Mouse (Mus musculus) megakaryocyte, embryonic 14.5 days (primary cell): ENCODE measurements around the gene Arhgef16. TPM values are rescaled to one million over a fixed set of nuclear protein-coding genes. Genes with fewer than 3 reads are reported as not detected.

Experiments used
- H3K27me3 ChIP-seq: replicated peaks from 2 replicates; pipeline ENCODE3; 2012; ENCODE audit warnings: inconsistent platforms
- H3K36me3 ChIP-seq: replicated peaks from 2 replicates; pipeline ENCODE3; 2012; ENCODE audit warnings: low read length, inconsistent platforms, mixed read lengths
- H3K4me1 ChIP-seq: 2 replicates; pipeline ENCODE4 v1.6.1; 2012; ENCODE audit warnings: inconsistent platforms
- H3K4me3 ChIP-seq: replicated peaks from 2 replicates; pipeline ENCODE3; 2012; ENCODE audit warnings: moderate library complexity, mild to moderate bottlenecking, inconsistent platforms
- H3K9me3 ChIP-seq: 2 replicates; pipeline ENCODE4 v1.6.1; 2012; ENCODE audit warnings: inconsistent platforms
- FLI1 ChIP-seq: IDR thresholded peaks from 2 replicates; pipeline ENCODE4 v1.6.1; 2012; ENCODE audit warnings: low read length, inconsistent platforms, mixed read lengths
- GATA1 ChIP-seq: IDR thresholded peaks from 3 replicates; pipeline ENCODE4 v1.6.1; 2012; ENCODE audit warnings: mixed read lengths, low read length, inconsistent platforms, borderline replicate concordance
- polyA plus RNA-seq: library from polyadenylated mRNA; stranded (reverse); fragments of >175 nt; gene quantifications from 2 replicates; pipeline ENCODE4 v1.2.3, GENCODE M21; 2012; ENCODE audit warnings: low replicate concordance; ENCODE audit not compliant: insufficient read depth

The Arhgef16 gene
- polyA plus RNA-seq, 1 experiment = not detected

GRCm38 (mm10) chr4:154328431-154328830, 27.0 kb upstream of the Arhgef16 start:
- no peaks in the 10 kb centered on the region for H3K9me3 ChIP-seq
- TF ChIP-seq GATA1 (no peak), FLI1 (no peak)
- H3K27me3 ChIP-seq = peaks cover 17% of the 10 kb centered on the region
- H3K36me3 ChIP-seq = no peaks in the 10 kb centered on the region
- H3K4me3 ChIP-seq = no peak overlapping the region
- no peaks in the 10 kb centered on the region for H3K4me1 ChIP-seq

- no peaks in the 10 kb centered on the region for H3K4me1 ChIP-seq
- no peak for TF ChIP-seq FLI1
- TF ChIP-seq GATA1 = no peak
- H3K27me3 ChIP-seq = peaks cover 19% of the 10 kb centered on the region
- H3K9me3 ChIP-seq = no peaks in the 10 kb centered on the region
- H3K4me3 ChIP-seq = no peak overlapping the region
- H3K36me3 ChIP-seq = no peaks in the 10 kb centered on the region
These were observed 23.9 kb upstream of the Arhgef16 start for GRCm38 (mm10) chr4:154325410-154325809.

- Histone ChIP-seq H3K4me1 (peaks cover 6% of the 10 kb centered on the region; the same call in 1 of the 2 replicates), H3K27me3 (peaks cover 21% of the 10 kb centered on the region), H3K9me3 (no peaks in the 10 kb centered on the region), H3K4me3 (no peak overlapping the region), H3K36me3 (no peaks in the 10 kb centered on the region)
- TF ChIP-seq FLI1 (no peak), GATA1 (no peak)
These were observed 12.1 kb upstream of the Arhgef16 start for GRCm38 (mm10) chr4:154313622-154313967.

- Histone ChIP-seq H3K4me1 (peaks cover 6% of the 10 kb centered on the region; the same call in 1 of the 2 replicates), H3K27me3 (peaks cover 20% of the 10 kb centered on the region), H3K36me3 (no peaks in the 10 kb centered on the region), H3K4me3 (no peak overlapping the region), H3K9me3 (no peaks in the 10 kb centered on the region)
- TF ChIP-seq FLI1 (no peak), GATA1 (no peak)
These were observed 11.6 kb upstream of the Arhgef16 start for GRCm38 (mm10) chr4:154312935-154313621.

- Histone ChIP-seq H3K4me1 (peaks cover 6% of the 10 kb centered on the region; the same call in 1 of the 2 replicates), H3K36me3 (no peaks in the 10 kb centered on the region), H3K4me3 (peak overlapping the region; percentile 35), H3K9me3 (no peaks in the 10 kb centered on the region), H3K27me3 (peaks cover 14% of the 10 kb centered on the region)
- no peak for TF ChIP-seq FLI1
- no peak for TF ChIP-seq GATA1
These were observed 10.8 kb upstream of the Arhgef16 start for GRCm38 (mm10) chr4:154312143-154312812.

- Histone ChIP-seq H3K9me3 (no peaks in the 10 kb centered on the region), H3K27me3 (peaks cover 13% of the 10 kb centered on the region), H3K4me1 (peaks cover 6% of the 10 kb centered on the region; the same call in 1 of the 2 replicates), H3K36me3 (no peaks in the 10 kb centered on the region), H3K4me3 (no peak overlapping the region)
- no peak for TF ChIP-seq FLI1
- TF ChIP-seq GATA1 = no peak
These were observed 9.2 kb upstream of the Arhgef16 start for GRCm38 (mm10) chr4:154310576-154311262.

- no peak for TF ChIP-seq FLI1
- no peak for TF ChIP-seq GATA1
- Histone ChIP-seq H3K36me3 (no peaks in the 10 kb centered on the region), H3K4me1 (peaks cover 6% of the 10 kb centered on the region; the same call in 1 of the 2 replicates), H3K4me3 (no peak overlapping the region), H3K27me3 (peaks cover 13% of the 10 kb centered on the region), H3K9me3 (no peaks in the 10 kb centered on the region)
These were observed 7.7 kb upstream of the Arhgef16 start for GRCm38 (mm10) chr4:154309131-154309530.

- H3K9me3 ChIP-seq = no peaks in the 10 kb centered on the region
- TF ChIP-seq GATA1 (no peak), FLI1 (no peak)
- peaks cover 11% of the 10 kb centered on the region for H3K4me1 ChIP-seq
- peaks cover 66% of the 10 kb centered on the region for H3K27me3 ChIP-seq
- no peaks in the 10 kb centered on the region for H3K36me3 ChIP-seq
- peak overlapping the region; percentile 72 for H3K4me3 ChIP-seq
These were observed 1.8 kb downstream of the Arhgef16 start for GRCm38 (mm10) chr4:154299541-154300271.

GRCm38 (mm10) chr4:154297761-154298160, 3.7 kb downstream of the Arhgef16 start:
- no peaks in the 10 kb centered on the region for H3K36me3 ChIP-seq
- peak overlapping the region; percentile 62 for H3K4me3 ChIP-seq
- H3K4me1 ChIP-seq = peaks cover 11% of the 10 kb centered on the region
- peaks cover 72% of the 10 kb centered on the region for H3K27me3 ChIP-seq
- H3K9me3 ChIP-seq = no peaks in the 10 kb centered on the region
- TF ChIP-seq GATA1 (no peak), FLI1 (no peak)
